Mouse (Mus musculus) fat pad, adult 2 months (tissue): ENCODE measurements around the gene Lgi4.

ENCODE experiments used
- DNase-seq: peaks from one replicate; pipeline ENCODE4 v3.0.0-alpha.2; 2011; ENCODE audit warnings: low read depth, low spot score; ENCODE audit errors: extremely low read depth

Lgi4 gene

GRCm38 (mm10) chr7:31059108-31059507 lies at the start of gene Lgi4:
TSS of gene Lgi4 (plus strand) at chr7:31059342.
- no peak for DNase-seq

GRCm38 (mm10) chr7:31012971-31013370 lies 46.2 kb upstream of the Lgi4 start:
- no peak for DNase-seq

- no peak for DNase-seq
Observed at GRCm38 (mm10) chr7:31017104-31017901, 41.8 kb upstream of the Lgi4 start.

- no peak for DNase-seq
Observed at GRCm38 (mm10) chr7:31028609-31029008, 30.5 kb upstream of the Lgi4 start.

- DNase-seq = no peak
Observed at GRCm38 (mm10) chr7:31030717-31031116, 28.4 kb upstream of the Lgi4 start.

GRCm38 (mm10) chr7:31031731-31032130 lies 27.4 kb upstream of the Lgi4 start:
- DNase-seq = no peak

- DNase-seq = no peak
Observed at GRCm38 (mm10) chr7:31033409-31034165, 25.6 kb upstream of the Lgi4 start.

- no peak for DNase-seq
Observed at GRCm38 (mm10) chr7:31034789-31035188, 24.4 kb upstream of the Lgi4 start.

GRCm38 (mm10) chr7:31035291-31035690 lies 23.9 kb upstream of the Lgi4 start:
- no peak for DNase-seq

- no peak for DNase-seq
Observed at GRCm38 (mm10) chr7:31036917-31037316, 22.2 kb upstream of the Lgi4 start.

GRCm38 (mm10) chr7:31037675-31038074 lies 21.5 kb upstream of the Lgi4 start:
- DNase-seq = no peak

- no peak for DNase-seq
Observed at GRCm38 (mm10) chr7:31039011-31039410, 20.1 kb upstream of the Lgi4 start.

GRCm38 (mm10) chr7:31040281-31041022 lies 18.7 kb upstream of the Lgi4 start:
- no peak for DNase-seq

- DNase-seq = no peak
Observed at GRCm38 (mm10) chr7:31041023-31041407, 18.1 kb upstream of the Lgi4 start.

- no peak for DNase-seq
Observed at GRCm38 (mm10) chr7:31041662-31042315, 17.4 kb upstream of the Lgi4 start.

GRCm38 (mm10) chr7:31042431-31042910 lies 16.7 kb upstream of the Lgi4 start, which contains the start of gene Fxyd5:
TSS of gene Fxyd5 (minus strand) at chr7:31042481.
- no peak for DNase-seq

- no peak for DNase-seq
Observed at GRCm38 (mm10) chr7:31049135-31049845, 9.9 kb upstream of the Lgi4 start.

- no peak for DNase-seq
Observed at GRCm38 (mm10) chr7:31049846-31050281, 9.3 kb upstream of the Lgi4 start.

GRCm38 (mm10) chr7:31050487-31050886 lies 8.7 kb upstream of the Lgi4 start:
- DNase-seq = no peak

GRCm38 (mm10) chr7:31050921-31051320 lies 8.2 kb upstream of the Lgi4 start:
- no peak for DNase-seq
